In the genomic region with DNA sequence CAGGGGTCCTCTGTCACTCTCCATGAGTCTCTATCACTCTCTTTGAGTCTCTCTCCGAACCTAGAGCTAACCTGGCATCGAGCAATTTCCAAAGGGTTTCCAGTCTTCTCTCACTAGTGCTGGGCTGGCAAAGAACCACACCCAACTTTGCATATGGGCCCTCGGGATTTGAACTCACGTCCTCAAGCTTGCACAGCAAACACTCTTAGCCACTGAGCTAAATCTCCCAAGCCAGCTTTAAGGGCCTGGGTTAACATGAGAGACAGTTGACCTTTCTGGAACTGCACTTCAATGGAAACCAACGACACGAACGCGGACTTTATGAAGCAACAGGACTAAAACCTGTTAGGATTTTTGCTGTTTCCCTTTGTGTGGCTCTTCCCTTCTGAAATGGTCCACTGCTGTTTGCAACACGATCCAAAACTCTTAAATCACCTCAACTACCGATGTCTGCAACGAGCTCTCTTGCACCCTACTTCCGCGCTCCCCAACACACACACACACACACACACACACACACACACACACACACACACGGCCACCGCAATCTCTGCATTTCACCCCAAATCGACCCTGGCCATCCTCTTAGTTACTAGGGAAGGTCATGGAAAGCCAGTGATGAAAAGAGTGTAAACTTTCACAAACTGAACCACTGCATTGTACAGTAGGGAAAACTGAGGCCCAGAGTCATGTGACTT, we compare ENCODE assay signal across 8 mouse cellular contexts. TPM values are rescaled to one million over a fixed set of nuclear protein-coding genes. Genes with fewer than 3 reads are reported as not detected.
DNase-seq lines count a peak whose midpoint lies in the region; ATAC-seq and TF ChIP-seq lines count a peak whose summit lies in the region.

No protein-coding gene starts in this region.

- no peaks in the 10 kb centered on the region for H3K9me3 ChIP-seq in embryonic facial prominence, embryonic 12.5 days
- no peaks in the 10 kb centered on the region for H3K9me3 ChIP-seq in intestine, postnatal 0 days (ENCODE audit: control insufficient read depth)

- no peak for DNase-seq in layer of hippocampus, adult 2 months (ENCODE audit: low spot score in 2 of 2)
- no peak for DNase-seq in layer of hippocampus, adult 8-10 months (ENCODE audit: low spot score in 2 of 2)
- DNase-seq in urinary bladder, postnatal 25 days (ENCODE audit: low spot score): no peak
- no peak for DNase-seq in gastrocnemius, adult 8-10 months (ENCODE audit: low spot score in 2 of 2)
- DNase-seq in thymus, postnatal 0 days (ENCODE audit: low spot score): no peak

- WGBS in embryonic facial prominence, embryonic 12.5 days: 82% methylated on average over 16 of the region's 16 CpGs
- WGBS in intestine, postnatal 0 days: 47% methylated on average over 16 of the region's 16 CpGs

- H3K27me3 ChIP-seq in embryonic facial prominence, embryonic 12.5 days: no peaks in the 10 kb centered on the region
- H3K27me3 ChIP-seq in intestine, postnatal 0 days (replicated peaks; ENCODE audit: control insufficient read depth, insufficient read depth, low read length): no peaks in the 10 kb centered on the region
- H3K27me3 ChIP-seq in myocyte (ENCODE audit: control insufficient read depth, insufficient read depth, insufficient read length): no peaks in the 10 kb centered on the region

- peak overlapping the region; percentile 71 for H3K4me3 ChIP-seq in layer of hippocampus, adult 2 months
- peak overlapping the region; percentile 83 for H3K4me3 ChIP-seq in embryonic facial prominence, embryonic 12.5 days
- peak overlapping the region; percentile 86 for H3K4me3 ChIP-seq in intestine, postnatal 0 days (ENCODE audit: low read depth, low read length)
- peak overlapping the region; percentile 54 for H3K4me3 ChIP-seq in myocyte

- H3K9ac ChIP-seq in embryonic facial prominence, embryonic 12.5 days: peak overlapping the region; percentile 87
- H3K9ac ChIP-seq in intestine, postnatal 0 days (ENCODE audit: low read depth, low read length): peak overlapping the region; percentile 95

- no peaks in the 10 kb centered on the region for H3K36me3 ChIP-seq in embryonic facial prominence, embryonic 12.5 days
- no peaks in the 10 kb centered on the region for H3K36me3 ChIP-seq in intestine, postnatal 0 days (ENCODE audit: control insufficient read depth, insufficient read depth)
- H3K36me3 ChIP-seq in myocyte (ENCODE audit: control insufficient read depth, insufficient read depth): no peaks in the 10 kb centered on the region

- no peak for ATAC-seq in embryonic facial prominence, embryonic 12.5 days (ENCODE audit: insufficient number of reproducible peaks, insufficient read depth, low FRiP score, low TSS enrichment)
- ATAC-seq in intestine, postnatal 0 days: no peak

- peak overlapping the region; percentile 95 for H3K27ac ChIP-seq in layer of hippocampus, adult 2 months
- peak overlapping the region; percentile 93; the same call in 1 of the 2 replicates for H3K27ac ChIP-seq in embryonic facial prominence, embryonic 12.5 days
- H3K27ac ChIP-seq in intestine, postnatal 0 days (ENCODE audit: low read depth, low read length): peak overlapping the region; percentile 97; the same call in 1 of the 2 replicates

- H3K4me2 ChIP-seq in embryonic facial prominence, embryonic 12.5 days (replicated peaks): peak overlapping the region; percentile 61
- H3K4me2 ChIP-seq in intestine, postnatal 0 days (replicated peaks; ENCODE audit: low read depth): peak overlapping the region; percentile 83
- H3K4me2 ChIP-seq in myocyte (ENCODE audit: low read depth): peak overlapping the region; percentile 71

- TF ChIP-seq POLR2A in myocyte (IDR thresholded peaks at IDR 0.05; ENCODE audit: insufficient read length, low read depth): no peak

- no peak for TF ChIP-seq CTCF in layer of hippocampus, adult 2 months (conservative IDR thresholded peaks at IDR 0.05)
- no peak for TF ChIP-seq CTCF in intestine, postnatal 0 days (IDR thresholded peaks at IDR 0.05; ENCODE audit: low read depth)

- H3K79me2 ChIP-seq in myocyte (ENCODE audit: control insufficient read depth, insufficient read depth): peaks cover 59% of the 10 kb centered on the region

- peak overlapping the region; percentile 92 for H3ac ChIP-seq in myocyte (ENCODE audit: control insufficient read depth, insufficient read length)

- peaks cover 25% of the 10 kb centered on the region for H3K4me1 ChIP-seq in embryonic facial prominence, embryonic 12.5 days
- H3K4me1 ChIP-seq in intestine, postnatal 0 days (replicated peaks; ENCODE audit: control insufficient read depth, insufficient read depth, low read length): no peaks in the 10 kb centered on the region

TF ChIP-seq in myocyte, 11 proteins besides CTCF, POLR2A, EP300 and RAD21:
- TF ChIP-seq TCF3 (IDR thresholded peaks at IDR 0.05; ENCODE audit: insufficient read length, low read depth): no peak
- no peak for TF ChIP-seq E2F4 (IDR thresholded peaks at IDR 0.05; ENCODE audit: insufficient read depth)
- TF ChIP-seq REST (IDR thresholded peaks at IDR 0.05; ENCODE audit: insufficient read depth, insufficient read length): no peak
- TF ChIP-seq POLR2AphosphoS2 (IDR thresholded peaks at IDR 0.05; ENCODE audit: insufficient read length, low read depth): no peak
- no peak for TF ChIP-seq TCF12 (IDR thresholded peaks at IDR 0.05; ENCODE audit: insufficient read depth, poor library complexity, severe bottlenecking)
- TF ChIP-seq SRF (IDR thresholded peaks at IDR 0.05; ENCODE audit: control insufficient read depth, insufficient read length, low read depth): no peak
- no peak for TF ChIP-seq CEBPB (IDR thresholded peaks at IDR 0.05; ENCODE audit: insufficient read depth, poor library complexity, severe bottlenecking)
- TF ChIP-seq USF1 (IDR thresholded peaks at IDR 0.05; ENCODE audit: low read depth): no peak

RNA-seq across cellular contexts. Expression of gene Tgfbr2, which starts 1.5 kb away (rescaled TPM):
- 10 to 100 TPM; 10.7 to 11.7 TPM for total RNA-seq in layer of hippocampus, adult 2 months (2021)
- total RNA-seq in layer of hippocampus, adult 8-10 months (2022): 10 to 100 TPM; 12.2 to 46.7 (median 26.0) TPM
- 27.4 and 28.7 TPM in 2 replicates for polyA plus RNA-seq in embryonic facial prominence, embryonic 12.5 days (2016; fragmentation: Nextera tagmentation; extraction: Ambion mirVana)
- polyA plus RNA-seq in intestine, postnatal 0 days (2015; fragmentation: Nextera tagmentation; extraction: Ambion mirVana): 16.0 and 16.1 TPM in 2 replicates
- polyA plus RNA-seq in myocyte (2012; fragmentation: generic; extraction: Trizol): 48.4 TPM
- total RNA-seq in gastrocnemius, adult 8-10 months (2022): 10 to 100 TPM; 15.0 to 17.6 (median 17.2) TPM
- polyA plus RNA-seq in thymus, postnatal 0 days (2015; fragmentation: Nextera tagmentation; extraction: Ambion mirVana): 21.0 and 22.0 TPM in 2 replicates
